Mouse (Mus musculus) intestine, postnatal 0 days (tissue): ENCODE data around the gene Dido1. TPM values are rescaled to one million over a fixed set of nuclear protein-coding genes. Genes with fewer than 3 reads are reported as not detected.

ENCODE experiments used
- ATAC-seq: fragments of 200-750 bp; cut with Nextera tagmentation; 2 replicates; pipeline ENCODE4 v1.8.0; 2017; ENCODE audit warnings: mild to moderate bottlenecking, moderate TSS enrichment, moderate library complexity
- H3K27ac ChIP-seq: fragments of 300-500 bp; sonication (generic); 2 replicates; pipeline ENCODE4 v1.5.1; 2014; ENCODE audit warnings: mild to moderate bottlenecking, low read depth, low read length, moderate library complexity
- H3K27me3 ChIP-seq: fragments of 300-500 bp; sonication (generic); replicated peaks from 2 replicates; pipeline ENCODE4 v1.6.1; 2014; ENCODE audit warnings: low read length, mixed read lengths; ENCODE audit not compliant: control insufficient read depth, insufficient read depth
- H3K36me3 ChIP-seq: fragments of 300-500 bp; sonication (generic); 2 replicates; pipeline ENCODE4 v1.6.1; 2014; ENCODE audit warnings: mild to moderate bottlenecking, moderate library complexity; ENCODE audit not compliant: control insufficient read depth, insufficient read depth
- H3K4me1 ChIP-seq: fragments of 300-500 bp; sonication (generic); replicated peaks from 2 replicates; pipeline ENCODE4 v1.6.1; 2014; ENCODE audit warnings: antibody characterized with exemption, low read length, mixed read lengths; ENCODE audit not compliant: control insufficient read depth, insufficient read depth
- H3K4me2 ChIP-seq: fragments of 300-500 bp; sonication (generic); replicated peaks from 2 replicates; pipeline ENCODE4 v1.6.1; 2014; ENCODE audit warnings: low read depth, mild to moderate bottlenecking, moderate library complexity
- H3K4me3 ChIP-seq: fragments of 300-500 bp; sonication (generic); 2 replicates; pipeline ENCODE4 v1.5.1; 2014; ENCODE audit warnings: low read depth, low read length
- H3K9ac ChIP-seq: fragments of 300-500 bp; sonication (generic); 2 replicates; pipeline ENCODE4 v1.6.1; 2014; ENCODE audit warnings: mild to moderate bottlenecking, low read depth, low read length
- H3K9me3 ChIP-seq: fragments of 300-500 bp; sonication (generic); 2 replicates; pipeline ENCODE4 v1.6.1; 2016; ENCODE audit warnings: mixed run types; ENCODE audit not compliant: control insufficient read depth
- CTCF ChIP-seq: sonication (generic); IDR thresholded peaks from 2 replicates; pipeline ENCODE4 v1.5.1; 2016; ENCODE audit warnings: low read depth, mild to moderate bottlenecking, control low read depth, antibody characterized with exemption, moderate library complexity
- WGBS: fragments of 180-500 bp; shearing (Covaris S2); extraction: QIAGEN DNeasy Blood & Tissue Kit; methylation state at CpG from one replicate; pipeline ENCODE4 v1.1.7; 2014; 5-methylcytosine and 5-hydroxymethylcytosine counted together
- polyA plus RNA-seq: library from polyadenylated mRNA; unstranded; fragments of >200 nt; fragmentation: Nextera tagmentation; extraction: Ambion mirVana; gene quantifications from 2 replicates; pipeline ENCODE4 v1.2.1, GENCODE M21; 2015

Dido1 gene
- polyA plus RNA-seq = 7.8 and 9.3 TPM in 2 replicates

DNA sequence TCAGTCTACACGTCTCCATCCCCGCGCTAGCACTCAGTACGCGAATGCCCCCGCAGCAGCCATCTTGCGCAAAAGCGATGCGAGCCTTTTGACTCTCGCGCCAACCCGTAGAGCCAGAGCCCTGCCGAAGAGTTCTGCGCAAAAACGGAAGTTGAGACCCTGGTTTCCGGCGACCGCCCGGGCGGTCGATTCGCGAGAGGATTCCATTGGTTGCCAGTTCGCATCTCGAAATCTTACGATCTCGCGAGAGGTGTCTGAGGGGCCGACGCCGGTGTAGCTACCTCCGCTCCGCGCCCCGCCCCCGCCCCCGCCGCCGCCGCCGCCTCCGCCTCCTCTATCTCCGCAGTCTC, at the start of gene Dido1, which contains the start of gene Gid8:
Dido1 (minus strand) TSS at position 77 of the 350 bp plus-strand sequence.
Gid8 (plus strand) TSS at position 195 of the 350 bp plus-strand sequence.
- peaks cover 13% of the 10 kb centered on the region for H3K36me3 ChIP-seq
- peak within 1 kb of the TSS; percentile 96 for H3K4me3 ChIP-seq
- peak within 1 kb of the TSS; percentile 99 for H3K9ac ChIP-seq
- peak within 1 kb of the TSS; percentile 98 for H3K27ac ChIP-seq
- peaks cover 10% of the 10 kb centered on the region for H3K4me1 ChIP-seq
- ATAC-seq = peak; percentile 97
- WGBS = under 1% methylated on average over 35 of the region's 43 CpGs
- H3K27me3 ChIP-seq = no peaks in the 10 kb centered on the region
- no peaks in the 10 kb centered on the region for H3K9me3 ChIP-seq
- H3K4me2 ChIP-seq = peak within 1 kb of the TSS; percentile 79
- no peak for TF ChIP-seq CTCF

GRCm38 (mm10) chr2:180758513-180759263, 48.9 kb upstream of the Dido1 start:
- 50% methylated on average over 15 of the region's 15 CpGs for WGBS
- H3K36me3 ChIP-seq = no peaks in the 10 kb centered on the region
- H3K4me3 ChIP-seq = no peak overlapping the region
- 0 out of 2 replicates have a peak, but pooled peaks cover 5% of the 10 kb centered on the region for H3K27me3 ChIP-seq
- H3K4me1 ChIP-seq = no peaks in the 10 kb centered on the region
- TF ChIP-seq CTCF = no peak
- no peak overlapping the region for H3K27ac ChIP-seq
- no peak overlapping the region for H3K9ac ChIP-seq
- ATAC-seq = no peak
- no peaks in the 10 kb centered on the region for H3K9me3 ChIP-seq
- no peak overlapping the region for H3K4me2 ChIP-seq

DNA sequence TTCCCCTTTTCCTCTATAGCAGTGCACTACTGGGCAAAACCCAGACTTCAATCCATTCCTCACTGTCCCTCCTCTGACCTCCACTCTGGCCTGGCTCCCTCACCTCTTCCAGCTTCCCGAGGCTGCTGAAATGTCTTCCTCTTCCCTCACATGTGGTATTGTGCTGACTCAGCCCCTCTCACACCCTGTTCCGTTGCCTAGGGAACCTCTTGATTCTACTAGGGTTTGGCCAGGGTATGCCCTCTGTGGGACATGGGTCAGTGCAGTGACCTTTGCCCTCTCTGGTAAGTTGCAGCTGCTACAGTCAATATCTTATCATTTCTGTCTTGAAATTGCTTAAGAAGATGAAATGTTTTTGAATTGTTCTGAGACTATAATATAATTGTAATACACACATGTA, 47.0 kb upstream of the Dido1 start:
- Histone ChIP-seq H3K9me3 (no peaks in the 10 kb centered on the region), H3K27ac (no peak overlapping the region), H3K4me1 (no peaks in the 10 kb centered on the region), H3K9ac (no peak overlapping the region), H3K4me2 (no peak overlapping the region), H3K4me3 (no peak overlapping the region), H3K36me3 (no peaks in the 10 kb centered on the region), H3K27me3 (0 out of 2 replicates have a peak, but pooled peaks cover 5% of the 10 kb centered on the region)
- WGBS = 30% methylated on average over 2 of the region's 2 CpGs
- no peak for ATAC-seq
- TF ChIP-seq CTCF = no peak

GRCm38 (mm10) chr2:180755896-180756295, 46.1 kb upstream of the Dido1 start:
- Histone ChIP-seq H3K9me3 (no peaks in the 10 kb centered on the region), H3K9ac (no peak overlapping the region), H3K27me3 (0 out of 2 replicates have a peak, but pooled peaks cover 5% of the 10 kb centered on the region), H3K27ac (no peak overlapping the region), H3K4me3 (no peak overlapping the region), H3K4me2 (no peak overlapping the region), H3K4me1 (no peaks in the 10 kb centered on the region), H3K36me3 (no peaks in the 10 kb centered on the region)
- ATAC-seq = no peak
- 1% methylated on average over 8 of the region's 8 CpGs for WGBS
- TF ChIP-seq CTCF = no peak

DNA sequence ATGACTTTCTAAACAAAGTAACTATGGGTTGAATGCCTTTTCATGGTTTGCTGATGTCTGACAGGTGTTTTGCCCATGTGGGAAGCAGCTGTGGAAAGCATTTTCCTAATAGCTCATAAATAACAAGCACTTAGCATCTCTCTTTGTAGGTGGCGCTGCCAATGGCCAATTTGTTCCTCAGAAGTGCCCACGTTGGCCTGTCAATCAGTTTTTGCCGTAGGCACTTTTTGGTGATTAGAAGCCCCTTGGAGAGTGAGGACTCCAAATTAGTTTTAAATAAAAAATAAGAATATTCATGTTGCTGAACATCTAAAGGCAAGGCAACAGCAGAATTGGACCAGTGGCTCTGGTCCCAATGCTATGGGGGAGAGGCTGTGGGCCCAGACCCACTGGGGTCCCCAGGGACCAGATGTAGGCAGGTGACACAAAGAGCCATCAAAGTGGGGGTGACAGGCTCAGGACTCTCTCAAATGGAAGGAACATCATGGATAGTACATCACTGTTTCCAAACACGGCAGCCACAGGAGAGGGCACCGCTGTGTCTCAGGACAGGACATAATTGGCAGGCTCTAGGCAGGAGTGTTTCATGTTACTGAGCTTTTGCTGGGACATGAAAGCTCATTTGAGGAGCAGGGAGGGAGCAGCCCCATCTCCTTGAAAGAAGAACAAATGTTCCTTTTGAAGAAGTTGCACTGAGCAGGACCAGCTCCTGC, 45.3 kb upstream of the Dido1 start:
- 76% methylated on average over 5 of the region's 5 CpGs for WGBS
- no peak for TF ChIP-seq CTCF
- H3K4me1 ChIP-seq = no peaks in the 10 kb centered on the region
- no peak overlapping the region for H3K4me2 ChIP-seq
- no peaks in the 10 kb centered on the region for H3K9me3 ChIP-seq
- H3K9ac ChIP-seq = no peak overlapping the region
- H3K27ac ChIP-seq = no peak overlapping the region
- ATAC-seq = no peak
- H3K36me3 ChIP-seq = no peaks in the 10 kb centered on the region
- H3K4me3 ChIP-seq = no peak overlapping the region
- H3K27me3 ChIP-seq = 0 out of 2 replicates have a peak, but pooled peaks cover 5% of the 10 kb centered on the region

DNA sequence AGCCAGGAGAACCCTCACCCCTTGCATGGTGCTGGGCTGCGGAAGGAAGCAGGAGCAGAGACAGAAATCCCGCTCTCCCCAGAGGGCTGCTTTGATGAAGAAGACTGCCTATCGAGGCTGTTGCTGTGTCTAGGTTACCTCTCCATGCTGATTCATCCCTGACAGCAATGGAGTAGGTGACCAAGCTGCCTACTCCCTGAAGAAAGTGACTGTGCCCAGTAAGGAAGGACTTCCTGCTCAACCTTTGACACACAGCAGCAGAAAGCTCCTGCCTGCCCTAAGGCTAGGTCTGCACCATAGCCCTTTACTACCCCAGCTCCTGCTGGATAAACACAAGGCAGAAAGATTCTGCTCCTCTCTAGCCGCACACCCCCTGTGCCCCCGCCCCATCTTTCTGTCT, 39.1 kb upstream of the Dido1 start:
- H3K9ac ChIP-seq = no peak overlapping the region
- H3K4me1 ChIP-seq = no peaks in the 10 kb centered on the region
- no peak overlapping the region for H3K4me2 ChIP-seq
- no peak overlapping the region for H3K27ac ChIP-seq
- H3K4me3 ChIP-seq = no peak overlapping the region
- no peak for ATAC-seq
- no peaks in the 10 kb centered on the region for H3K9me3 ChIP-seq
- H3K27me3 ChIP-seq = peaks cover 5% of the 10 kb centered on the region; the same call in 1 of the 2 replicates
- H3K36me3 ChIP-seq = no peaks in the 10 kb centered on the region
- 40% methylated on average over 5 of the region's 5 CpGs for WGBS
- no peak for TF ChIP-seq CTCF
